Mouse (Mus musculus) heart, embryonic 10.5 days (tissue): ENCODE measurements around the gene Dgkg. TPM values are rescaled to one million over a fixed set of nuclear protein-coding genes. Genes with fewer than 3 reads are reported as not detected.

Source experiments
- DNase-seq: peaks from one replicate; pipeline ENCODE4 v3.0.0-alpha.2; 2017; ENCODE audit warnings: low spot score
- H3K27ac ChIP-seq: fragments of 300-500 bp; sonication (generic); 2 replicates; pipeline ENCODE4 v1.5.1; 2016; ENCODE audit warnings: mild to moderate bottlenecking
- H3K27me3 ChIP-seq: fragments of 300-500 bp; sonication (generic); 2 replicates; pipeline ENCODE4 v1.6.1; 2016; ENCODE audit warnings: mild to moderate bottlenecking; ENCODE audit not compliant: poor library complexity, insufficient read depth, severe bottlenecking
- H3K36me3 ChIP-seq: fragments of 300-500 bp; sonication (generic); 2 replicates; pipeline ENCODE4 v1.6.1; 2016; ENCODE audit warnings: mild to moderate bottlenecking, moderate library complexity
- H3K4me1 ChIP-seq: fragments of 300-500 bp; sonication (generic); 2 replicates; pipeline ENCODE4 v1.6.1; 2016; ENCODE audit warnings: mild to moderate bottlenecking
- H3K4me3 ChIP-seq: fragments of 300-500 bp; sonication (generic); 2 replicates; pipeline ENCODE4 v1.5.1; 2016; ENCODE audit warnings: mild to moderate bottlenecking, moderate library complexity
- H3K9me3 ChIP-seq: fragments of 300-500 bp; sonication (generic); 2 replicates; pipeline ENCODE4 v1.6.1; 2016; ENCODE audit warnings: mild to moderate bottlenecking, moderate library complexity
- WGBS: fragments of 180-500 bp; shearing (Covaris S2); methylation state at CpG from one replicate; pipeline ENCODE4 v1.1.7; 2016; 5-methylcytosine and 5-hydroxymethylcytosine counted together
- polyA plus RNA-seq: library from polyadenylated mRNA; unstranded; fragments of >200 nt; fragmentation: Nextera tagmentation; extraction: Ambion mirVana; gene quantifications from 2 replicates; pipeline ENCODE4 v1.2.1, GENCODE M21; 2016

The Dgkg gene
- polyA plus RNA-seq, 1 experiment from 2014 or later: 0.49 TPM

DNA sequence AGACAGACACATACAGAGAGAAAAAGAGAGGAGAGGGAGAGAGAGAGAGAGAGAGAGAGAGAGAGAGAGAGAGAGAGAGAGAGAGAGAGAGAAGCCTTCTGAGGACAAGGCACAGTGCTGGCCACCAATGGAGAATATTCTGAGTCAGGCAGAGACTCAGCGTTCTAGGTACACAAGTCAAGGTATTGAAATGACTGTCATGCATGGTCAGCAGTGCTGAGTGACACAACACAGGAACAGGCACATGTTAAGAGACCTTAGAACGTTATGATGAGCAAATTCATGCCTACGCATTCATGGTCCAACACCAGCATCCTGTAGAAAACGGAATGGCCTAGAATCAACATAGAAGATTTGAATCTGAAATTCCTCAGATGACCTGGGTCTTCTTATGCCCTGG is 50.0 kb downstream of the Dgkg start:
- no peak for DNase-seq
- H3K27me3 ChIP-seq: no peaks in the 10 kb centered on the region
- H3K4me1 ChIP-seq: 0 out of 2 replicates have a peak, but pooled peaks cover 4% of the 10 kb centered on the region
- H3K4me3 ChIP-seq: no peak overlapping the region
- no peak overlapping the region for H3K27ac ChIP-seq
- no peaks in the 10 kb centered on the region for H3K36me3 ChIP-seq
- H3K9me3 ChIP-seq: no peaks in the 10 kb centered on the region
- WGBS: 83% methylated on average over 4 of the region's 4 CpGs

DNA sequence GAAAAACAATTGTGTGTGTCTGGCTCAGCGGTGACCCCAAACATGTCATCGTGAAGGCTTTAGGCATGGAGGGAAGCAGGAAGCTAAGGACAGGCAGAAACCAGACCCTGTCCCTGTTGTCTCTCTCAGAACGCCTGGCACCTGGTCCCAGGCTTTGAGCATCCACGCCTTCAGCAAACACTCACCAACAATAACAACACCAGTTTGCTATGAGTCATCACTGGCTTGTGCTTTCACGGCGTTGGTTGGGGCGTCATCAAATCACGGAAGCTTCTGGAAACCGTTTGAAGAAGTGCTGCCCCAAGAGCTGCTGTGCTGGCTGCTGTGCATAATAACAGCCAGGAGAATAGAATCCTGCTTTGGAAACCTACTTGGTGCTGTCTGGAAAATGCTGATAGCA is 54.6 kb downstream of the Dgkg start:
- WGBS: 78% methylated on average over 9 of the region's 9 CpGs

DNA sequence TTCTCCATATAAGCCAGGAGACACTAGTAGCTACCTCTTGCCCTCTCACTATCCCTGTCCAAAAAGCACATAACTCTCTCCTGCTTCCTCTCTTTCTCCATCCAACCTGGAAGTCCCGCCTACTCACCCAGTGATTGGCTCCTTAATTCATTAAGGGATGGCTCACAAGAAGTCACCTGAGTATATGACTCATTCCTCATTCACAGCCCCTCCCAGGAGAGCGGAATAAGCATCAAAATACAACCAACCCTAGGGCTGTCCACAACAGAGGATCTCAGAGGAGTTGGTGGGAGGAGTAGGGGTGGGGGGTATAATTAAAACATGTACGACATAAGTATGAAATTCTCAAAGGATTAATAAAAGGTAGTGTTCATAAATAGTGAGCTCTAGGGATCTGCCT is 55.3 kb downstream of the Dgkg start:
- H3K36me3 ChIP-seq: no peaks in the 10 kb centered on the region
- no peaks in the 10 kb centered on the region for H3K27me3 ChIP-seq
- no peaks in the 10 kb centered on the region for H3K4me1 ChIP-seq
- no peak overlapping the region for H3K27ac ChIP-seq
- no peaks in the 10 kb centered on the region for H3K9me3 ChIP-seq
- H3K4me3 ChIP-seq: no peak overlapping the region
- 81% methylated on average over 3 of the region's 3 CpGs for WGBS
- DNase-seq: no peak

More for the DNA sequence above, 54.6 kb downstream of the Dgkg start:
- Histone ChIP-seq H3K27ac (no peak overlapping the region), H3K4me1 (no peaks in the 10 kb centered on the region), H3K36me3 (no peaks in the 10 kb centered on the region), H3K9me3 (no peaks in the 10 kb centered on the region), H3K4me3 (no peak overlapping the region), H3K27me3 (no peaks in the 10 kb centered on the region)
- DNase-seq: no peak

DNA sequence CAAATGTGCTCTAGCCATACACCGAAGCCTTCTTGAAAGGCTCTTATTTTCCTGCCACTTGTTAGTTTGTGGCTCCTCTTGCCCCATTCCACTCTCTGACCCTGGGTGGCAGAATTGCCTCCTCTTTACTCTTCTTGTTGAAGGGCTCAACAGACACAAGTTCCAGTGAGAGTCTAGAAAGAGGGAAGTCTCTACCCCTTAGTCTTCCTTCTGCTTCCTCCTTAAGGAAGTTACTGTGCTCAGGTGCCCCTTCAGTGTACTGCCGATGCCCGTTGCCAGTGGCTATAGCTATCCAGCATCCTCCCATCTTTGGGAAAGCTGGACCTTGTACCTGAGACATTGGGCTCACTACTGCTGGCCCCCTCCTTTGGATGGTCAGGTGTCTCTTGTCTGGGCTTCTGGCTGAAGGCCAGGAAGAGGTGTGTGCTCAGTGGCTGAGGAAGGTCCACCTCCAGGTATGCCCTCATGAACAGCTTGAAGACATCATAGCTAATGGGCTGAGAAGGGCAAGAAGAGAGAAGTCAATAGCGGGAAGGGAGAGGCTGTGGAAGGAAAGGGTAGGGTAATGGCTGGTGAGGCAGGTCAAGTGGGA is 56.8 kb downstream of the Dgkg start:
- Histone ChIP-seq H3K4me1 (no peaks in the 10 kb centered on the region), H3K36me3 (no peaks in the 10 kb centered on the region), H3K27me3 (no peaks in the 10 kb centered on the region), H3K4me3 (no peak overlapping the region), H3K9me3 (no peaks in the 10 kb centered on the region), H3K27ac (no peak overlapping the region)
- DNase-seq: no peak
- WGBS: 84% methylated on average over 4 of the region's 4 CpGs

DNA sequence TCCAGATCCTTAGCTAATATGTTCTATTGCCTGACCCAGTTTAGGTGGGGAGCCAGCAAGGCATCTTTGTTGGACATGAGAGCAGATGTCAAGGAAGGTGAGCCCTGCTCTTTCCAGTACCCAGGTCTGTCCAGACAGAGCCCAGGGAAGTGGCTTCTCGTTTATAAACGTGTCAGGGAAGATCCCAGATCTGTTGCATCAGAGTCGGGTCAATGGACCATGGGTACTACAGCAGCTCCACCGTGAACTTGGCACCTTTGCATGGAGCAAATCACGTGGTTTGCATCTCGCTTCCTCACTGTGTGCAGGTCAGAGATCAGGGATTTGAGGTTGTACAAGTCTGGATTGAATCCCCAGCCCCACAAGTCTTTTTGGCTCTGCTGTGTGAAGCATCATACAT is 58.3 kb downstream of the Dgkg start:
- no peak for DNase-seq
- Histone ChIP-seq H3K27me3 (no peaks in the 10 kb centered on the region), H3K27ac (no peak overlapping the region), H3K4me3 (no peak overlapping the region), H3K4me1 (no peaks in the 10 kb centered on the region), H3K36me3 (no peaks in the 10 kb centered on the region), H3K9me3 (no peaks in the 10 kb centered on the region)
- 78% methylated on average over 6 of the region's 6 CpGs for WGBS

DNA sequence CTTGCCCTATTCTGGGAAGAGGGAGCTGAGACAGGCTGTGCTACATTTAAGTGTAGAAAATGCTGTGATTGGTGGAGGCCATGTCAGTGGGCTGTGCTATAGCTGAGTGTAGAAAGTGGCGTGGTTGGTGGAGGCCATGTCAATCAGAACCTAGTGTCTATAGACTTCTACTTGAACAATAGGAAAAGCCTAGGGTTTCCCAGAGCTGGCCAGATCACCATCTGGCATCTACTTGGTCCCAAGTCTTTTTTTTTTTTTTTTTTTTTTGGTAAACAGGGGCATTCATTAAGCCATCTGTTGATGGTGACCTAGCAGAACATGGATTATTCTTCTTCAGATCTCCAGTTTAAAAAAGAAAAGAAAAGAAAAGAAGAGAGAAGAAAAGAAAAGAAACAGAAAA is 60.6 kb downstream of the Dgkg start:
- Histone ChIP-seq H3K27ac (no peak overlapping the region), H3K4me3 (no peak overlapping the region), H3K27me3 (no peaks in the 10 kb centered on the region), H3K4me1 (no peaks in the 10 kb centered on the region), H3K9me3 (no peaks in the 10 kb centered on the region), H3K36me3 (no peaks in the 10 kb centered on the region)
- DNase-seq: no peak
- WGBS: 73% methylated on average over 1 of the region's 1 CpGs

DNA sequence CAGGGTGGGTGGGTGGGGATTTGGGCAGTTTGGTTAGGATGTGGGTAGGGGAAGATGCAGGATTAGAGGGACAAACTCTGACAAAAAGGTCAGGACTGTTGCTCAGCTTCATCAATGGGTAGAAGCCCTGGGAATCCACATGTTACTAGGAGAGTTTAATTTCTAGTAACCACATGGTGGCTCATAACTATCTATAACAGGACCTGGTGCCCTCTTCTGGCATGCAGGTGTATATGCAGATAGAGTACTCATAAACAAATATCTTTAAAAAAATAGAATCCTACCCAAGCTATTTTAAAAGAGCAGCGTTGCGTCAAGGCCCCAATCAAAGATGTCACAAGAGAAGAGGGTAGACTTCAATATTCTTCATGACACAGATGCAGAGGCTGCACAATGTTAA is 63.1 kb downstream of the Dgkg start:
- H3K4me3 ChIP-seq: no peak overlapping the region
- no peaks in the 10 kb centered on the region for H3K9me3 ChIP-seq
- no peak overlapping the region for H3K27ac ChIP-seq
- 86% methylated on average over 2 of the region's 2 CpGs for WGBS
- no peak for DNase-seq
- H3K36me3 ChIP-seq: no peaks in the 10 kb centered on the region
- H3K27me3 ChIP-seq: no peaks in the 10 kb centered on the region
- no peaks in the 10 kb centered on the region for H3K4me1 ChIP-seq

DNA sequence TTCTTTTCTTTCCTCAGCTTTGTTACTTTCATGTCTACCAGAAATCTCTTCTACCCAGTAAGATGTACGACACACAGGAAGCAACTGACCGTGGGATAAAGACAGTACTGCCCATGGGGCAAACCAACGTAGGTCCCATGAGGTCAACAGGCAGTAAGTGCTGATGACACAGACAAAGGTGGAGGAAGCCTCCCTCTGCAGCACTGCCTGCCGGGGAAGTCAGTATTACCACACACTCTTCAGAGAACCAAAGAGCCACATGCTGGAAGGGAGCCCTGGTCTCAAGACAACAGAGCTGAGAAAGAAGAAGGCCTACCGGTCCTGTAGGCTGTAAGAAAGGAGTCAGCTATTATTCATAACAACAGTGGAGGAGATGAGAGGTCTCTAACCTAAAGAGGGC is 67.4 kb downstream of the Dgkg start:
- 68% methylated on average over 5 of the region's 5 CpGs for WGBS
- Histone ChIP-seq H3K4me1 (no peaks in the 10 kb centered on the region), H3K4me3 (no peak overlapping the region), H3K36me3 (no peaks in the 10 kb centered on the region), H3K9me3 (no peaks in the 10 kb centered on the region), H3K27me3 (no peaks in the 10 kb centered on the region), H3K27ac (no peak overlapping the region)
- no peak for DNase-seq

DNA sequence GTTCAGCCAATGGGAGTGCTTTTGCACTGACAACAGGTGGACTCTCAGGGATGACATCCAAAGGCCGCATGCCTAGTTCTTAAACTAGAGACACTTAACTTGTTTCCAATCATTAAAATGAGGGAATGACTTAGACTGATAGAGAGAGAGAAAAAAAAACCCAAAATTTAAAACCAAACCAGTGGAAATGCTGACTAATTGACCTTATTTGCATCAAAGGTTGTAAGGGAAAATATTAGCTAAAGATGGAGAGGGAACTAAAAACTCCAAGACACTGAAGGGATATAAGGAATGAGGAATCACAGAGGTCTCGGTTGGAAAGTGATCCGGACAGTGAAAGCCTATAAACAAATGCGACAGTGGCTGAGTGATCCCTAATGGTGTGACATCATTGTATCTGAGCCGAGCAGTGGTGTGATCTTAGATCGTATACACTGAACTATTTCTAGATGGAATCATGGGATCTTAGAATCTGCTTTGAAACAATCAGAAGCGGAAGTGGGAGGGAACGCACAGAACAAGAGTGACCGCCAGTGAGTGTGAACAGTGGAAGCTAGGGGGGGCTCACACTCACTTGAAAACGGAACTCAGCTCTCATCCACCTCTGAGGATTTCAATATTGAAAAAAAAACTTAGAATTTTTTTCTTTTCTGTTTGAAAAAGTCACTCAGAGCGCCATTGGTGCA is 70.7 kb downstream of the Dgkg start:
- no peaks in the 10 kb centered on the region for H3K4me1 ChIP-seq
- no peak overlapping the region for H3K27ac ChIP-seq
- DNase-seq: no peak
- WGBS: 79% methylated on average over 11 of the region's 11 CpGs
- no peak overlapping the region for H3K4me3 ChIP-seq
- no peaks in the 10 kb centered on the region for H3K9me3 ChIP-seq
- H3K27me3 ChIP-seq: no peaks in the 10 kb centered on the region
- H3K36me3 ChIP-seq: no peaks in the 10 kb centered on the region

DNA sequence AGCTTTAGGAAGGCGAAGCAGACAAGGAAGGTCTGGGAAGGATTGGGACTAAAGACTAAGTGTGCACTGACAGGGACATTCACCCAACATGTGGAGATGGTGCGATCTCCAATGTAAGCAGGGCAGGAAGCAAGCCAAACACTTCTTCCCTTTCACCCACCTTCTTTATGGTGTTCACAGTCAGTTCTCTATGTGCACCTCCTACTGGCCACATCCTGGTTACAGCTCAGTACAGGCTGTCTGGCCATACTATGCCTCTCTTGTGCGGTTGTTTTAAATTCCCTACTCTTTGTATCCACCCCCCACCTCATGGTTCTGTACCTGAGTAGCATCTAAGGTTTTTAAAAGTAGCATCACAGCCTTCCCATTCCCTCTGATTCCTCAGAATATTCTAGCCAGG is 71.5 kb downstream of the Dgkg start:
- H3K27me3 ChIP-seq: no peaks in the 10 kb centered on the region
- WGBS: 80% methylated on average over 3 of the region's 3 CpGs

DNA sequence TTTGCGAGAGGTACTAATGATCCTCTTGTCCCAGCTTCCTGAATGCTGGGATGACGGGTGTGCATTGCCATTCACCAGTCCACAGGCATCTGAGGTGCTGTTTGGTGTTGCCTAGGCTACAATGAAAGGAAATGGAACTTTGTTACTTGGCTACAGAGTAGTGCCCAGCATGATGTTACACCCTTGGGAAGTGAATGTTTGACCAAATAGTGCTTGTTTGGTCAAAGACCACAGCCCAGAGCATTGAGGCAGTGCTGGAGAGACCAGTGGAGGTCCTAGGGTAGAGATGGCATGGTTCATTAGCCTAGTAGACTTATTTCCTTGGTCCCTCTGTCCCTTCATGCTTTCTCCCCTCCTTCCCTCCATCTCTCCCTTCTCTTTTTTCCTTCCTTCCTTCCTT is 73.6 kb downstream of the Dgkg start:
- H3K9me3 ChIP-seq: no peaks in the 10 kb centered on the region
- no peaks in the 10 kb centered on the region for H3K36me3 ChIP-seq
- no peaks in the 10 kb centered on the region; the same call in 1 of the 2 replicates for H3K4me1 ChIP-seq
- no peak overlapping the region for H3K4me3 ChIP-seq
- peak; percentile 7 for DNase-seq
- 72% methylated on average over 2 of the region's 2 CpGs for WGBS
- no peaks in the 10 kb centered on the region for H3K27me3 ChIP-seq
- H3K27ac ChIP-seq: no peak overlapping the region

More for the DNA sequence above, 71.5 kb downstream of the Dgkg start:
- no peaks in the 10 kb centered on the region for H3K9me3 ChIP-seq
- H3K4me1 ChIP-seq: no peaks in the 10 kb centered on the region
- no peak overlapping the region for H3K27ac ChIP-seq
- no peak overlapping the region for H3K4me3 ChIP-seq
- no peak for DNase-seq
- H3K36me3 ChIP-seq: no peaks in the 10 kb centered on the region

DNA sequence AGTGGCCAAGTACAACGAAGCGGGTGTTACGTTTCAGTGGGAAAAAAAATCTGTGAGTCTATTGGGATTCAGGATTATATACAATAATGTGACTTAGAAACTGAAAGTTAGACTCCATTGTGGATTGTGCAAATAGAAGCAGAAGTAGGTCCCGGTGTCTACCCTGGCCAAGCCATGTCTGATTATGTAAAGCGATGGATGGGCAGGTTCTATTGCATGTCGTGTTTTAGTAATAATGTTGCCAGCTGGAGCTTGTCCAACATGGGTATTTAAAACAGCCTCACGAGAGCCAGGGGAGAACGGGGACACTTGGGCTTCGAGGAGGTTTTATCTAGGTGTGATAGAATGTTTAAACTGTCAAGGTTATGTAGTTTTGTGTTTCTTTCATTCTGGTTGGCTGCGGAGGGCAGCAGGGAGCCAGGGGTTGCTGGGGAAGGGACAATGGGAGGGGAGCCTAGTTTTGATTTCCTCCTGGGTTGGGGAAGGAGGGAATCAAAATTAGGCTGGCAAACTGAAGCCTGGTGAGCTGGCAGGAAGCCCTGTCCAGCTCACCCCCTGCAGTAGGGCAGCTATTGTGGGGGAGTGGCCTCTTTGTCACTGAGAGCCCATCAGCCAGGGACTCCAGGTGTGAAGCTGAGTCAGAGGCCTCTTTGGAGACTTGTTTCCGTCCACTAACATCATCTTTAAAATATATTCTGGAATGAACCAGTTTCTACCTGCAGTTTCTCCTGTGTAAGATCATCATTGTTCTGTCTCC is 74.7 kb downstream of the Dgkg start:
- no peaks in the 10 kb centered on the region; the same call in 1 of the 2 replicates for H3K4me1 ChIP-seq
- H3K27ac ChIP-seq: no peak overlapping the region
- no peak overlapping the region for H3K4me3 ChIP-seq
- H3K36me3 ChIP-seq: no peaks in the 10 kb centered on the region
- DNase-seq: peak; percentile 19
- H3K9me3 ChIP-seq: no peaks in the 10 kb centered on the region
- WGBS: 74% methylated on average over 11 of the region's 11 CpGs
- H3K27me3 ChIP-seq: no peaks in the 10 kb centered on the region

DNA sequence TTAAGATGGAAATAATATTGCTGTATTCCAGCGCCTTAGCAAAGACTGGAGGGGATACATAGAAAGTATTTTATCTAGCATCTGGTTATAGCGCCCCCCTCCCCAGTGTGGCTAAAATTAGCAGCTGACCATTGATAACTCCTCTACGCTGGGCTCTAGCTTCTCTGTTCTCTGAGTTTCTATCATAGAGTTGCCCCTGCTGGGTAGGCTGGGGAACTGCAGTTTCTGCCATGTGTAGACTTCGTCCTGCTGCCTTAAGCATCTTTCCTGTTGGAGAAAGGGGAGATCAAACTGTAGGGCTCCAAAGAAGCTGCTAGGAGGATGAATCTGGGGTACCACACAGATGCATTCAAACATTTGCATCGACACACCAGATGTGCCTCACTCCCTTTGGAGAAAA is 76.9 kb downstream of the Dgkg start:
- no peak overlapping the region for H3K27ac ChIP-seq
- H3K27me3 ChIP-seq: no peaks in the 10 kb centered on the region
- DNase-seq: no peak
- H3K4me3 ChIP-seq: no peak overlapping the region
- no peaks in the 10 kb centered on the region; the same call in 1 of the 2 replicates for H3K4me1 ChIP-seq
- H3K9me3 ChIP-seq: no peaks in the 10 kb centered on the region
- H3K36me3 ChIP-seq: no peaks in the 10 kb centered on the region
- WGBS: 30% methylated on average over 5 of the region's 5 CpGs
